Mouse (Mus musculus) stomach, embryonic 16.5 days (tissue): ENCODE measurements around the gene Xpo6. TPM values are rescaled to one million over a fixed set of nuclear protein-coding genes. Genes with fewer than 3 reads are reported as not detected.

Source experiments
- ATAC-seq: fragments of 200-750 bp; cut with Nextera tagmentation; 2 replicates; pipeline ENCODE4 v1.8.0; 2017; ENCODE audit warnings: moderate number of reproducible peaks, moderate TSS enrichment; ENCODE audit not compliant: insufficient read depth, low FRiP score
- H3K27ac ChIP-seq: fragments of 300-500 bp; sonication (generic); 2 replicates; pipeline ENCODE4 v1.5.1; 2014; ENCODE audit warnings: low read length
- H3K27me3 ChIP-seq: fragments of 300-500 bp; sonication (generic); 2 replicates; pipeline ENCODE4 v1.6.1; 2014; ENCODE audit warnings: low read length, control low read depth, mixed read lengths; ENCODE audit not compliant: control insufficient read depth, insufficient read depth
- H3K36me3 ChIP-seq: fragments of 300-500 bp; sonication (generic); 2 replicates; pipeline ENCODE4 v1.6.1; 2014; ENCODE audit warnings: low read length; ENCODE audit not compliant: control insufficient read depth, insufficient read depth
- H3K4me1 ChIP-seq: fragments of 300-500 bp; sonication (generic); 2 replicates; pipeline ENCODE4 v1.6.1; 2014; ENCODE audit warnings: low read length, control low read depth, mixed read lengths; ENCODE audit not compliant: control insufficient read depth, insufficient read depth
- H3K4me2 ChIP-seq: fragments of 300-500 bp; sonication (generic); 2 replicates; pipeline ENCODE4 v1.6.1; 2014; ENCODE audit warnings: low read depth, low read length, mixed read lengths
- H3K4me3 ChIP-seq: fragments of 300-500 bp; sonication (generic); replicated peaks from 2 replicates; pipeline ENCODE4 v1.5.1; 2014; ENCODE audit warnings: mild to moderate bottlenecking, low read length
- H3K9ac ChIP-seq: fragments of 300-500 bp; sonication (generic); 2 replicates; pipeline ENCODE4 v1.6.1; 2014; ENCODE audit warnings: low read length
- H3K9me3 ChIP-seq: fragments of 300-500 bp; sonication (generic); replicated peaks from 2 replicates; pipeline ENCODE4 v1.6.1; 2016; ENCODE audit warnings: low read length, control low read depth; ENCODE audit not compliant: control insufficient read depth
- WGBS: fragments of 180-500 bp; shearing (Covaris S2); extraction: QIAGEN DNeasy Blood & Tissue Kit; methylation state at CpG from one replicate; pipeline ENCODE4 v1.1.7; 2014; 5-methylcytosine and 5-hydroxymethylcytosine counted together
- polyA plus RNA-seq: library from polyadenylated mRNA; unstranded; fragments of >200 nt; fragmentation: Nextera tagmentation; extraction: Ambion mirVana; gene quantifications from 2 replicates; pipeline ENCODE4 v1.2.1, GENCODE M21; 2015

The Xpo6 gene
- polyA plus RNA-seq, 1 experiment from 2014 or later: 36.9 TPM

- Histone ChIP-seq H3K4me3 (no peak overlapping the region), H3K4me1 (no peaks in the 10 kb centered on the region), H3K27me3 (no peaks in the 10 kb centered on the region), H3K27ac (no peak overlapping the region), H3K9ac (no peak overlapping the region), H3K36me3 (peaks cover 18% of the 10 kb centered on the region), H3K9me3 (no peaks in the 10 kb centered on the region), H3K4me2 (no peak overlapping the region)
- WGBS: 90% methylated on average over 7 of the region's 7 CpGs
- ATAC-seq: no peak
Measured at GRCm38 (mm10) chr7:126099163-126099775, 101.0 kb downstream of the Xpo6 start.

DNA sequence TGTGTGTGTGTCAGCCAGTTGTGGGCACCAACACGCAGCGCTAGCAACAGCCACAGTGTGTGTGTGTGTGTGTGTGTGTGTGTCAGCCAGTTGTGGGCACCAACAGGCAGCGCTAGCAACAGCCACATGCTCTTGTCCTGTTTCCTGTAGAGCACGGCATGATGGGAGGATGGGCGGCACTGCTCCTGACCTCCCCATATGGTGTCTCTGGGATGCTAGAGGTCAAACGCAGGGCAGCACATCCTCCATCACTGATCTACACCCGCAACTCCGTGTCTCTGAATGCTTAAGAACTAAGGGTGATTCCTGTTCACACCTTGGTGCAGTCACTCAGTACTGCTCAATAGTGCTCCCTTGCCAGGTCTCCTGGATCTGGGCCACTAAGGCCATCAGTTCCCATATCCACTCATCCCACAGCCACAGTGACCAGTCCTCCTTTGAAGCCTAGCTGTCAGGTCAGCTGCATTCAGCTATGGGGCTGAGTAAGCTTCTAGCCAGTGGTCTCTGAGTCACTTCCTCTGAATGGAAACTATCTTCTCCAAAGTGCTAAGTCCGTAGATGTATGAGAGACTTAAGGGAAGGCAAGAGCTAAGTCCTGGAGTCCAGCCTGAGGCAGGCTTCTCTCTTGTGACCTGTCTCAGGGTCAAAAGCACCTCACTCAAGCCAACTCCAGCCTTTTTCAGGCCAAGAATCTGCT is 102.9 kb downstream of the Xpo6 start:
- ATAC-seq: no peak
- no peak overlapping the region for H3K9ac ChIP-seq
- no peak overlapping the region for H3K4me2 ChIP-seq
- peaks cover 13% of the 10 kb centered on the region; the same call in 1 of the 2 replicates for H3K36me3 ChIP-seq
- H3K9me3 ChIP-seq: no peaks in the 10 kb centered on the region
- no peak overlapping the region for H3K27ac ChIP-seq
- no peaks in the 10 kb centered on the region for H3K27me3 ChIP-seq
- H3K4me3 ChIP-seq: no peak overlapping the region
- 83% methylated on average over 9 of the region's 9 CpGs for WGBS
- no peaks in the 10 kb centered on the region for H3K4me1 ChIP-seq

GRCm38 (mm10) chr7:126096596-126096995 is 103.7 kb downstream of the Xpo6 start:
- Histone ChIP-seq H3K9ac (no peak overlapping the region), H3K4me1 (no peaks in the 10 kb centered on the region), H3K36me3 (peaks cover 6% of the 10 kb centered on the region; the same call in 1 of the 2 replicates), H3K27ac (no peak overlapping the region), H3K4me2 (no peak overlapping the region), H3K27me3 (no peaks in the 10 kb centered on the region), H3K4me3 (no peak overlapping the region), H3K9me3 (no peaks in the 10 kb centered on the region)
- WGBS: 86% methylated on average over 5 of the region's 5 CpGs
- ATAC-seq: no peak

- no peak overlapping the region for H3K27ac ChIP-seq
- 95% methylated on average over 5 of the region's 5 CpGs for WGBS
- H3K4me1 ChIP-seq: no peaks in the 10 kb centered on the region
- H3K9ac ChIP-seq: no peak overlapping the region
- H3K4me2 ChIP-seq: no peak overlapping the region
- no peak overlapping the region for H3K4me3 ChIP-seq
- H3K36me3 ChIP-seq: no peaks in the 10 kb centered on the region; the same call in 1 of the 2 replicates
- H3K9me3 ChIP-seq: no peaks in the 10 kb centered on the region
- H3K27me3 ChIP-seq: no peaks in the 10 kb centered on the region
- no peak for ATAC-seq
Measured at GRCm38 (mm10) chr7:126094738-126095137, 105.6 kb downstream of the Xpo6 start.

DNA sequence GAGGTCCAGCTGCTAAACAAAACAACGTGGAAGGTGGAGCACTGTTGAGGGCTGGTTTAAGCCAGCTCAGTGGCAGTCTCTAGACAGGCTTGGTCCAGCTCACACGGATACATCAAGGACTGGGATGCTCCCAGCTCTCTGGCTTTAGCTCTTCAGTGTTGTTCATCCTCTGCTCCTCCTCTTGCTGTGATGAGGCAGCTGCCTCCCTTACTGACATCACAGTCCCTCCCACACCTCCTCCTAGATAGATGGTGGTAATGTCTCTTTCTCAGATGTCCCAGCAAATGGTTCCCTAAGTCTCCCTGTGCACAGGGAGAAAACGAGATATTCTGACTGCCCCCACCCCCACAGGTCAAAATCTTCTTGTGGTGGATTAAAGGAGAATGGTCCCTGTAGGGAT is 107.1 kb downstream of the Xpo6 start:
- H3K36me3 ChIP-seq: no peaks in the 10 kb centered on the region; the same call in 1 of the 2 replicates
- WGBS: 42% methylated on average over 3 of the region's 3 CpGs

GRCm38 (mm10) chr7:126089782-126090181 is 110.5 kb downstream of the Xpo6 start:
- ATAC-seq: no peak
- H3K27me3 ChIP-seq: peaks cover under 1% of the 10 kb centered on the region; the same call in 1 of the 2 replicates
- whole genome bisulfite sequencing: 15% methylated on average over 6 of the region's 6 CpGs
- no peak overlapping the region for H3K4me2 ChIP-seq
- no peak overlapping the region for H3K4me3 ChIP-seq
- H3K4me1 ChIP-seq: peaks cover 11% of the 10 kb centered on the region; the same call in 1 of the 2 replicates
- no peak overlapping the region for H3K9ac ChIP-seq
- H3K27ac ChIP-seq: no peak overlapping the region
- H3K9me3 ChIP-seq: no peaks in the 10 kb centered on the region
- no peaks in the 10 kb centered on the region for H3K36me3 ChIP-seq

More for the DNA sequence above, 107.1 kb downstream of the Xpo6 start:
- Histone ChIP-seq H3K4me2 (no peak overlapping the region), H3K9me3 (no peaks in the 10 kb centered on the region), H3K27me3 (no peaks in the 10 kb centered on the region), H3K9ac (no peak overlapping the region), H3K27ac (no peak overlapping the region), H3K4me3 (no peak overlapping the region), H3K4me1 (no peaks in the 10 kb centered on the region)
- ATAC-seq: no peak

GRCm38 (mm10) chr7:126088155-126088554 is 112.1 kb downstream of the Xpo6 start:
- Histone ChIP-seq H3K9me3 (no peaks in the 10 kb centered on the region), H3K4me2 (no peak overlapping the region), H3K4me1 (peaks cover 11% of the 10 kb centered on the region; the same call in 1 of the 2 replicates), H3K27me3 (peaks cover 17% of the 10 kb centered on the region), H3K9ac (no peak overlapping the region), H3K27ac (no peak overlapping the region), H3K4me3 (no peak overlapping the region), H3K36me3 (no peaks in the 10 kb centered on the region)
- WGBS: 17% methylated on average over 4 of the region's 6 CpGs
- no peak for ATAC-seq

DNA sequence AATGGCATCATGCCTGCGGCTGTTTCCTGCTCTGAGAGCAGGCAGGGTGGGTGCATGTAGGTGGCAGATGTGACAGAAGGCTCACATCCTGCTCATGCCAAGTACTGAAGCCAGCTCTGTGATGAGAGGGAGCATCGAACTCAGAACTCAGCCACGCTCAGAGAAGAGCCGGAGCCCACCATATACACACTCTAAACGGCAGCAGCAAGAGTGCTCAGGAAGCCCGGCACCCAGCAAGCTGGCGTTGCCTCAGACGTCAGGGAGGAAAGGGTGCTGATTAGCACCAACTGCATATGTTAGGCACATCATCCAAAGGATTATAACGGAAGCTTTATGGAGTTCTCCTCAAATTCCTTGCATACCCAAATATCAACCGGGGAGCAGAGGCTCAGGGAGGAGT is 112.7 kb downstream of the Xpo6 start:
- peaks cover 13% of the 10 kb centered on the region for H3K4me1 ChIP-seq
- H3K9me3 ChIP-seq: no peaks in the 10 kb centered on the region
- H3K4me3 ChIP-seq: no peak overlapping the region
- no peak overlapping the region for H3K27ac ChIP-seq
- no peak overlapping the region for H3K4me2 ChIP-seq
- no peaks in the 10 kb centered on the region for H3K36me3 ChIP-seq
- ATAC-seq: no peak
- H3K27me3 ChIP-seq: peaks cover 22% of the 10 kb centered on the region
- 49% methylated on average over 10 of the region's 10 CpGs for WGBS
- H3K9ac ChIP-seq: no peak overlapping the region

GRCm38 (mm10) chr7:126086321-126086741 is 114.0 kb downstream of the Xpo6 start:
- peak; percentile 24; the same call in 1 of the 2 replicates for ATAC-seq
- H3K9me3 ChIP-seq: no peaks in the 10 kb centered on the region

More at GRCm38 (mm10) chr7:126086321-126086741, 114.0 kb downstream of the Xpo6 start:
- Histone ChIP-seq H3K9ac (no peak overlapping the region), H3K36me3 (no peaks in the 10 kb centered on the region), H3K27me3 (peaks cover 35% of the 10 kb centered on the region), H3K4me2 (no peak overlapping the region), H3K27ac (no peak overlapping the region), H3K4me1 (peaks cover 16% of the 10 kb centered on the region), H3K4me3 (no peak overlapping the region)
- WGBS: 18% methylated on average over 6 of the region's 6 CpGs
